Mouse (Mus musculus): Measurements from ENCODE around the gene Herc4. TPM values are rescaled to one million over a fixed set of nuclear protein-coding genes. Genes with fewer than 3 reads are reported as not detected.

The Herc4 gene
- polyA plus RNA-seq, 1 experiment from 2014 or later: 20.9 TPM

GRCm38 (mm10) chr10:63360502-63360901 is 116.9 kb downstream of the Herc4 start:
- DNase-seq (ENCODE audit: low spot score) (no peak), ATAC-seq (ENCODE audit: low FRiP score, low TSS enrichment) (no peak)
- Histone ChIP-seq H3K27ac (replicated peaks) (no peak overlapping the region), H3K4me2 (replicated peaks; ENCODE audit: low read depth) (no peak overlapping the region), H3K4me1 (replicated peaks; ENCODE audit: control insufficient read depth, insufficient read depth) (no peaks in the 10 kb centered on the region), H3K36me3 (ENCODE audit: control insufficient read depth, insufficient read depth, low read length) (no peaks in the 10 kb centered on the region), H3K4me3 (ENCODE audit: low read depth, low read length) (no peak overlapping the region), H3K9ac (ENCODE audit: low read length) (no peak overlapping the region), H3K9me3 (ENCODE audit: control insufficient read depth, low read length) (no peaks in the 10 kb centered on the region), H3K27me3 (ENCODE audit: control insufficient read depth, insufficient read depth, low read length) (no peaks in the 10 kb centered on the region)
- TF ChIP-seq CTCF (IDR thresholded peaks at IDR 0.05; ENCODE audit: low read depth) (no peak), EP300 (optimal IDR thresholded peaks at IDR 0.05) (no peak)
- WGBS: 50% methylated on average over 1 of the region's 1 CpGs

GRCm38 (mm10) chr10:63365918-63366455 is 122.4 kb downstream of the Herc4 start:
- Histone ChIP-seq H3K4me3 (ENCODE audit: low read depth, low read length) (no peak overlapping the region), H3K27me3 (ENCODE audit: control insufficient read depth, insufficient read depth, low read length) (no peaks in the 10 kb centered on the region), H3K9me3 (ENCODE audit: control insufficient read depth, low read length) (no peaks in the 10 kb centered on the region), H3K27ac (replicated peaks) (no peak overlapping the region), H3K36me3 (ENCODE audit: control insufficient read depth, insufficient read depth, low read length) (no peaks in the 10 kb centered on the region), H3K9ac (ENCODE audit: low read length) (no peak overlapping the region), H3K4me2 (replicated peaks; ENCODE audit: low read depth) (no peak overlapping the region), H3K4me1 (replicated peaks; ENCODE audit: control insufficient read depth, insufficient read depth) (no peaks in the 10 kb centered on the region)
- DNase-seq (ENCODE audit: low spot score) (no peak), ATAC-seq (ENCODE audit: low FRiP score, low TSS enrichment) (no peak)
- WGBS: 59% methylated on average over 7 of the region's 7 CpGs
- TF ChIP-seq EP300 (optimal IDR thresholded peaks at IDR 0.05) (no peak), CTCF (IDR thresholded peaks at IDR 0.05; ENCODE audit: low read depth) (no peak)

DNA sequence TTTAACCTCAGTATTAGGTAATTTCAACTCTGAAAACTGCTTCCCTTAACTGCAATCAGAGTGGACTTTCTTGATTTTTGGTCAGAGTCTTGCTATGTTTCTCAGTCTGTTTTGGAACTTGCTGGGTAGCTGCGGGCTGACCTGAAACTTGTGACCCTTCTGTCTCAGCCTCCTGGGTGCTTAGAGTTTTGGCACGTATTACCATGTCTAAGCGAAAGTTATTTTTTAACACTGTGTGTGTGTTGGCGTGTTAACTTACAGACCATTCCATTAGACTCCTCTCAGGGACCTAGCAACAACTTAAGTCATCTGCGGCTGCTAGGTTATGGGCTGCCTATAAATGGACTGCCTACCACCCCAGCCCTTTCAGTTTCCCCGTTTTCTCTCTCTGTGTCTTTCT is 123.8 kb downstream of the Herc4 start:
- Histone ChIP-seq H3K4me1 (replicated peaks; ENCODE audit: control insufficient read depth, insufficient read depth) (no peaks in the 10 kb centered on the region), H3K27me3 (ENCODE audit: control insufficient read depth, insufficient read depth, low read length) (no peaks in the 10 kb centered on the region), H3K9ac (ENCODE audit: low read length) (no peak overlapping the region), H3K4me3 (ENCODE audit: low read depth, low read length) (no peak overlapping the region), H3K9me3 (ENCODE audit: control insufficient read depth, low read length) (no peaks in the 10 kb centered on the region), H3K36me3 (ENCODE audit: control insufficient read depth, insufficient read depth, low read length) (no peaks in the 10 kb centered on the region), H3K27ac (replicated peaks) (no peak overlapping the region), H3K4me2 (replicated peaks; ENCODE audit: low read depth) (no peak overlapping the region)
- ATAC-seq (ENCODE audit: low FRiP score, low TSS enrichment) (no peak), DNase-seq (ENCODE audit: low spot score) (no peak)
- WGBS: 74% methylated on average over 6 of the region's 6 CpGs
- TF ChIP-seq CTCF (IDR thresholded peaks at IDR 0.05; ENCODE audit: low read depth): no peak
- no peak for TF ChIP-seq EP300 (optimal IDR thresholded peaks at IDR 0.05)

Other genes with a start within 250 kb of the Herc4 start
- gene Hnrnph3, start 219.6 kb upstream of the Herc4 start, polyA plus RNA-seq (2015; fragmentation: Nextera tagmentation; extraction: Ambion mirVana): 24.9 and 26.4 TPM in 2 replicates
- gene Pbld2, start 219.5 kb upstream of the Herc4 start, polyA plus RNA-seq (2015; fragmentation: Nextera tagmentation; extraction: Ambion mirVana): 14.6 and 15.0 TPM in 2 replicates
- gene Pbld1, start 183.6 kb upstream of the Herc4 start, polyA plus RNA-seq (2015; fragmentation: Nextera tagmentation; extraction: Ambion mirVana): 1.2 TPM in 2 replicates
- gene Atoh7, start 144.2 kb upstream of the Herc4 start, polyA plus RNA-seq (2015; fragmentation: Nextera tagmentation; extraction: Ambion mirVana): 0.18 TPM in 1 of 2 replicates, not detected in the other
- gene Mypn, start 39.9 kb upstream of the Herc4 start, polyA plus RNA-seq (2015; fragmentation: Nextera tagmentation; extraction: Ambion mirVana): 0.10 and 0.12 TPM in 2 replicates
- gene Sirt1, start 137.9 kb downstream of the Herc4 start, polyA plus RNA-seq (2015; fragmentation: Nextera tagmentation; extraction: Ambion mirVana): 2.9 and 3.2 TPM in 2 replicates
- 10.2 and 11.0 TPM in 2 replicates for gene Dnajc12, start 138.6 kb downstream of the Herc4 start, polyA plus RNA-seq (2015; fragmentation: Nextera tagmentation; extraction: Ambion mirVana)
- gene Gm7075, start 178.0 kb downstream of the Herc4 start, polyA plus RNA-seq (2015; fragmentation: Nextera tagmentation; extraction: Ambion mirVana): not detected in 2 replicates
- 0.27 and 0.35 TPM in 2 replicates for gene Ctnna3, start 186.3 kb downstream of the Herc4 start, polyA plus RNA-seq (2015; fragmentation: Nextera tagmentation; extraction: Ambion mirVana)